Mouse (Mus musculus) ES-Bruce4 (cell line): ENCODE results near the gene Gadd45g. TPM values are rescaled to one million over a fixed set of nuclear protein-coding genes. Genes with fewer than 3 reads are reported as not detected.

Experiments
- H3K27ac ChIP-seq: 2 replicates; pipeline ENCODE4 v1.5.1; 2012; ENCODE audit warnings: low read length, inconsistent platforms; ENCODE audit not compliant: insufficient read depth
- H3K27me3 ChIP-seq: 2 replicates; pipeline ENCODE4 v1.6.1; 2012; ENCODE audit warnings: mild to moderate bottlenecking, low read length, inconsistent platforms; ENCODE audit not compliant: control insufficient read depth, poor library complexity, insufficient read depth, severe bottlenecking
- H3K36me3 ChIP-seq: 2 replicates; pipeline ENCODE4 v1.6.1; 2012; ENCODE audit warnings: inconsistent platforms, mild to moderate bottlenecking, low read length, moderate library complexity; ENCODE audit not compliant: control insufficient read depth, poor library complexity, insufficient read depth, severe bottlenecking
- H3K4me1 ChIP-seq: one replicate; pipeline ENCODE4 v1.8.1; 2011; ENCODE audit warnings: low read length; ENCODE audit not compliant: control insufficient read depth, insufficient read depth
- H3K4me3 ChIP-seq: 2 replicates; pipeline ENCODE4 v1.5.1; 2011; ENCODE audit warnings: low read depth, mild to moderate bottlenecking, low read length
- H3K9ac ChIP-seq: 2 replicates; pipeline ENCODE4 v1.6.1; 2012; ENCODE audit warnings: low read depth, mild to moderate bottlenecking, inconsistent platforms; ENCODE audit not compliant: poor library complexity, severe bottlenecking
- H3K9me3 ChIP-seq: replicated peaks from 2 replicates; pipeline ENCODE4 v1.6.1; 2012; ENCODE audit warnings: mild to moderate bottlenecking, low read length, inconsistent platforms; ENCODE audit not compliant: control insufficient read depth, poor library complexity, insufficient read depth, severe bottlenecking
- CTCF ChIP-seq: IDR thresholded peaks from one replicate; pipeline ENCODE4 v1.8.1; 2011; ENCODE audit warnings: low read depth, low read length
- EP300 ChIP-seq: IDR thresholded peaks from 2 replicates; pipeline ENCODE4 v1.6.1; 2011; ENCODE audit warnings: low read depth, low read length; ENCODE audit not compliant: insufficient read depth
- POLR2A ChIP-seq: IDR thresholded peaks from one replicate; pipeline ENCODE4 v1.8.1; 2011; ENCODE audit warnings: low read length; ENCODE audit not compliant: insufficient read depth
- polyA plus RNA-seq: library from polyadenylated mRNA; stranded (reverse); fragments of >200 nt; gene quantifications from 2 replicates; pipeline ENCODE4 v1.2.4, GENCODE M21; 2011; ENCODE audit warnings: low read depth; ENCODE audit not compliant: missing spikeins, insufficient read depth, insufficient read length

The Gadd45g gene
- polyA plus RNA-seq, 1 experiment, result 6.4 TPM

- H3K36me3 ChIP-seq, result no peaks in the 10 kb centered on the region
- H3K27ac ChIP-seq, result no peak overlapping the region
- no peak overlapping the region for H3K4me3 ChIP-seq
- H3K27me3 ChIP-seq, result no peaks in the 10 kb centered on the region
- no peak for TF ChIP-seq CTCF
- TF ChIP-seq POLR2A, result no peak
- TF ChIP-seq EP300, result no peak
- H3K9ac ChIP-seq, result no peak overlapping the region
- H3K4me1 ChIP-seq, result no peaks in the 10 kb centered on the region
- peaks cover 5% of the 10 kb centered on the region for H3K9me3 ChIP-seq
These were observed 45.5 kb downstream of the Gadd45g start for GRCm38 (mm10) chr13:51891825-51892532.

DNA sequence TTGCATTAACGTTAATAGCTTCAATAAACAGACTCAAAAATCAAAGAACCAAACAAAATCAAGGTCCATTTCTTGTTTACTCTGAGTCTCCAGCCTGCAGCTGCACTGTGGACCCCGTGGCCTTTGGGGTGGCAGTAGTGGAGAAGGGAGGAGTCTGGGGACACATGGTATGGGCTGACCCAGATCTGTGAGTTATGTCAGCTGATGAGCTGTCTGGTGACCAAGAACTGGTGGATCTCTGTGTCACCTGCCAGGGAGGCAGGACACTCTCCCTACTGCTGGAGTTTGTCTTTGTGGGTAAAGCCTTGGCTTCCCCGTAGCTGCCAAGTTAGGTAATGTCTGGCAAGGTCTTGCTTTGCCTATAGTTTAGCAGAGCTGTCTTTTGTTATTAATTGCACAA, 51.1 kb downstream of the Gadd45g start:
- no peak overlapping the region for H3K27ac ChIP-seq
- H3K4me1 ChIP-seq, result peaks cover 7% of the 10 kb centered on the region
- TF ChIP-seq EP300 (no peak), CTCF (no peak), POLR2A (no peak)
- no peaks in the 10 kb centered on the region for H3K36me3 ChIP-seq
- no peaks in the 10 kb centered on the region for H3K27me3 ChIP-seq
- H3K4me3 ChIP-seq, result no peak overlapping the region
- peaks cover 5% of the 10 kb centered on the region for H3K9me3 ChIP-seq
- H3K9ac ChIP-seq, result no peak overlapping the region

Other genes with a start within 250 kb of the Gadd45g start
- 423 and 447 TPM in 2 replicates for gene Cks2, start 201.4 kb upstream of the Gadd45g start, polyA plus RNA-seq
- 21.1 and 25.5 TPM in 2 replicates for gene Secisbp2, start 195.0 kb upstream of the Gadd45g start, polyA plus RNA-seq
- gene Sema4d, start 52.9 kb upstream of the Gadd45g start, polyA plus RNA-seq, result 22.9 and 24.6 TPM in 2 replicates